Mouse (Mus musculus): ENCODE results near the gene Cbr2.
"Not testable (repeated sequence)": the region's sequence is repeated elsewhere in the genome, so short reads cannot be mapped to it uniquely, and the experiment has no call there.

The Cbr2 gene

DNA sequence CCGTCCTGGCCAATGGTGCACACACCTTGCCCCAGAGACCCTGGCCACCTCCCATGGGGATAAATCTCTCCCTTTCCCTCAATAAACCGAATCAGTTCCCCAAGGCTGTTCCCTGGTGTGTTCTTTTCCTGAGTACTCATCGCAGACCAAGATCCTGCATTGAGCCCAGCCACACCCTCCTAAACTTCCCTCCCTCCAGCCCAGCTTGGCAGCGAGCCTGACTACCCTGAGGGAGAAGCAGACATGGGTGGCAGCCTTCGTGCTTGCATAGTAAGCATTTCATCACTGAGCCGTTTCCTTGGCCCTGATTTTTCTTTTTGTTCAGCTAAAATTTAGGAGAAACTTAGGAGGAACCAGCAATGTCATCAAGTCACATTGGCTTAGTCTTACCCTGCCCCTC lies 1.6 kb upstream of the Cbr2 start:
- intact Hi-C loops (cut with DNase I), result no loop called here

DNA sequence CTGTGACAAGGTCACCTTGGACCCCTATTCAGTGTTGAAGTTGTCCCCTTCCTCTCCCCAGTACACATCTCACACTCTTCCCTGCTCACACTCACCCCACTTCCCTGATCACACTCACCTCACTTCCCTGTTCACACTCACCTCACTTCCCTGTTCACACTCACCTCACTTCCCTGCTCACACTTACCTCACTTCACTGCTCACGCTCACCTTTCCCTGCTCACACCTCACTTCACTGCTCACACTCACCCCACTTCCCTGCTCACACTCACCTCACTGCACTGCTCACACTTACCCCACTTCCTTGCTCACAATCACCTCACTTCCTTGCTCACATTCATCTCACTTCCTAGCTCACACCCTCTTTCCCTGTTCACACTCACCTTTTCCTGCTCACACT lies 519 bp downstream of the Cbr2 start:
- intact Hi-C loops (cut with DNase I), result no loop called here

DNA sequence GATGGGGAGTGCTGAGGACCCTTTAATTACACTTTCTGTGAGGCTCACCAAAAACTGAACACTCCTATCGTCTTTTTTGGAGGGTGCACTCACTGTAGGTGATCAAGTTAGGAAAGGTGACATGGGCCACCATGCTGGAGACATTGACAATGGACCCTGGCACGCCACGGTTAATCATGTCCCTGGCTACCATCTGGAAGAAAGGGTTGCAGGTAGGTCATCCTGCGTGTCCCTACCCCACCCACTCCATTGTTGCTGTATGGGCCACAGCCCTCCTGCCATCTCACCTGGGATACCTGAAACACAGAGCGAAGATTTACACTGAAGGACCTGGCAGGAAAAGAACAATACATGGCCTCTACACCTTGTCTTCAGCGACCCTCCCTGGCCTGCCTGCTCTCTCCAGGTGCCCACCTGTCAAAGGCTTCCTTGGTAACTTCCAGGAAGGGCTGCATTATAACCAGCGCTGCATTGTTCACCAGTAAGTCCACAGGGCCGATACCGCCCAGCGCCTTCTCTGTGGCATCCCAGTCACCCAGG lies 1.5 kb downstream of the Cbr2 start:
- intact Hi-C loops (cut with DNase I), result no loop called here

DNA sequence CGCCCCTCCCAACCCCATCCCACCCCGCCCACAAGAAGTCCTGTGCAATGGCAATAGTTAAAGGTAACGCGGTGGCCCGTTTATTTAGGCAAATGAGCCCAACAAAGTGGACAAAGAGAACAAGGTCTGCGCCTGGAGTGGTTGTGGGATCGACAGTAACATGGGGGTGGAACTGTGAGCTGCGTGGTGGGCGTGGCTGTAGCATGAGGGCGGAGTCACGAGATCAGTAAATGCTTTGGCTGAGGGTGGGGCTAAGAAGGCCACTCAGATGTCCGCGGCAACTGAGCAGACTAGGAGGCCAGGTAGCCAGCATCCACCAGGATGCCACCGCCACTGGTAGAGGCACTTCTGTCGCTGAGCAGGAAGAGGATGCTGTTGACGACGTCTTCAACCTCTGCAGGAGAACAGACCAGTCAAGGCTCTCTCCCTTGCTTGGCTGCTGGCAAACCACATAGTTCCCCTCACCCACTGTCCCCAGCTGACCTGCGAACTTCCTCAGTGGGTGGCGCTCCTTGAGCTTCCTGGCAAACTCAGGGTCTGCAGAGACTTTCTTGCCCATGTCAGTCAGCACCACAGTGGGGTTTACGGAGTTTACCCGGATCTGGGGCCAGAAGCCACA lies 2.4 kb downstream of the Cbr2 start:
- intact Hi-C loops (cut with DNase I), result not testable (repeated sequence)

DNA sequence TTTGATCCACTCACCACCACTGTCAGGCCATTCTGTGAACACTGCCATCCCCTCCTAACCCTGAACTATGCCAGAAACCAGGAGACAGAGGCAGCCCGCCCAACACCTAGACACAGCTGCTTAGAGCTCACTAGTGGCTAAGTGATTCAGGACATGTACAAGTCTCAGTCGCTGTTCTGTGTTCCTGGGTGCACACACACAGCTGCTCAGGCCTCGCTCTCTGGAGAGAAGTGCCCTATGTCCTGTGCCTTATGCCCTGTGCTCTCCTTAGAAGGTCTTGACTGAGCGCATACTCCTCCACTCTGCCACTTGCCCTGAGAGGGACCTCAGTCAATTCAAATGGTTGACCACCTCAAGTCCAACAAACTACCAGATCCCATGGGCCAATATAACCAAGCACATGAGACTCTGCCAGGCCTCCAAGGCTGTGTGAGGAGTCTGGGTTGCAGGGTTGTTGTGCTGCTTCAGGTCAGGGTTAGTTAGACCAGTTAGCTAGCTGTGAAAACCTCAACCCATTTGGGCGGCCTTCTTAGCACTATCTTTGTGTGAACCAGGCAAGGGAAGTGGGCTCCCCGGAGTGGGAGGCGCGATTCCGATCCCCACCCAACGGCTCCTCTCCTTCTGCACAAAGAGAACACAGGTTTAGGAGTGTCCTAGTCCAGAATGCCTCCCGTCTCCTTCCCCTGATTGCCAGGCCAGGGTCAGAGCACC lies 3.2 kb downstream of the Cbr2 start:
- intact Hi-C loops (cut with DNase I), result no loop called here

DNA sequence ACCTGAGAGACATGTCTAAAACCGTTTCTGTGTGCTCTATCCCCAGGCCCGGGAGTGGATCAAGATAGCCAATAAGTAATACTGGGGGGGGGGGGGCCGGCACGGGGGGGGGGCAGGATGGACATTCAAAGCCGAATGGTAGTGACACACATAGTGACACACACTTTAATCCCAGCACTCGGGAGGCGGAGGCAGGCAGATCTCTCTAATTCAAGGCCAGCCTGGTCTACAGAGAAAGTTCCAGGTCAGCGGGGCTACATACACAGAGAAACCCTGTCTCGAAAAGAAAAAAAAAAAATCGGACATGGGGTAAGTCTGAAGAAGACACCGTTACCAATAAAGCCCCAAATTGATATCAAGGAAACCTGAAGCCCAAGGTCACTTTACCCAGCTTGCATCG lies 4.3 kb downstream of the Cbr2 start:
- intact Hi-C loops (cut with DNase I), result no loop called here

DNA sequence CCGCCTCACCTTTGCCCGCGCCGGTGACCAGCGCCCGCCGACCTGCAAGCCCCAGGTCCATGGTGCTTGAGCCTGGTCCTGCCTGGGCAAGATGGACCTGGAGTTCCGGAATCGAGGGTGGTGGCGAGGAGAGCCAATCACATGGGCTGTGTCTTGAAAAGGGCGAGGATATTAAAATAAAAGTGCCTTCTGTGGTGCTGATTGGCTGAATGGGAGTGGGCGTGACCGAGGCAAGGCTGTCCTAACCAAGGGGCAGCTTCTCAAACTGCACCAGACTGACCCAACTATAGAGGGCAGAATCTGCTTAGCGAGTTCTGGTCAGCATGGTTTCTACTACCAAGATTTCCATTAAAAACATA lies 4.8 kb downstream of the Cbr2 start, which contains the start of gene Dcxr:
Gene Dcxr, minus strand, starts transcription at position 113 of the 359 bp plus-strand sequence.
- intact Hi-C loops (cut with DNase I), result no loop called here

DNA sequence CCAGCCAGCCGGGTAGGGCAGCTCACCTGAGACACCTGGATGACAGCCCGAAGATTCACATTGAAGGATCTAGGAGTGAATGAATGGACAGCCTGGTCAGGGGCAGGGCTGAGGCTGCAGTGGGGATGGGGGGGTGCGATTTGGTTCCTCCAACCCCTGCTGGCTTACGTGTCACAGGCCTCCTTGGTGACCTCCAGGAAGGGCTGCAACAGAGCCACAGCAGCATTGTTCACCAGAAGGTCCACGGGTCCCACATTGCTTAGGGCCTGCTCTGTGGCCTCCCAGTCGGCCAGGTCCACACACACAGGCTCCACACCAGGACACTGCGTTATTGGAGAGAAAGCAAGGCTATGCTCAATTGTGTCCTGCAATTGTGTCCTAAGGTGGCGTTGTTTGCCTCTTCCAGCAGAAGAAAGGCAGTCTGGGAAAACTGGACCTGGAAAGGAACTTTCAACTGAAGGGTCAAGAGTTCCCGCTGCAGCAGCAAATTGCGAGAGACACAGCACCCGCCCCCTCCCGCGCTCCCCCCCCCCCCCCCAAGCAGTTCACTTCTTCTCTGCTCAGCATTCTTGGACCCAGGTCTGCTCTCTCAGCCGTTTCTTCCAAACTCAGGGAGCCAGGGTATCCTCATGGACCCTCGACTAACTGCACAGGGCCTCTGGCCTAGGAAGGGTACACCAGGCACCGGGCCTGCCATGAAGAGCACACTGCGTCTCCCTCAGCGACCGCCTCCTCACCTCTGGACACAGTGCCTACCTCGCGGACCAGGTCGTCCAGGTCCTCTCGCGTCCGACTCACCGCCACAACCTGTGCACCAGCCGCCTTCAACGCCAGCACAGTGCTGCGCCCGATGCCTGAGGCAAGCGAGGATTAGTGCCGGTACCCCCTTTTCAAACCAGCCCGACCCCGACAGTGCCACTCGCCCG lies 5.4 kb downstream of the Cbr2 start:
- intact Hi-C loops (cut with DNase I), result no loop called here

DNA sequence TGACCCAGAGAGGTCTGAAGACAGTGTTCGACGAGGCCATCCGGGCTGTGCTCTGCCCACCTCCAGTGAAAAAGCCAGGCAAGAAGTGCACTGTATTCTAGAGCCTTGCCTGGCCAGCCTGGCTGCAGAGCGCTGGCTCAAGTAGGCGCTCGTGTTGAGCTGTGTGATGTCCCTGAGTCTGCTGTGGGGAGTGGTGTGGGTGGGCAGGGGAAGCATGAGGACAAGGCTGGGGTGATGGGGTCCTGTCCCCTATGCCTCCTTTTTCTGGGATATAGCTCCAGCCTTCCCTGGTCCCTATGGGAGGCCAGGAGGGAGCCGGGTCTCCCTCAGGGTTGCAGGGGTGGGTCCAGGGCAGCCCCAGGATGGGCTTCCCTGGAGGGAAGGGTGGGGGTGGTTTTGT lies 8.4 kb downstream of the Cbr2 start:
- intact Hi-C loops (cut with DNase I), result no loop called here

DNA sequence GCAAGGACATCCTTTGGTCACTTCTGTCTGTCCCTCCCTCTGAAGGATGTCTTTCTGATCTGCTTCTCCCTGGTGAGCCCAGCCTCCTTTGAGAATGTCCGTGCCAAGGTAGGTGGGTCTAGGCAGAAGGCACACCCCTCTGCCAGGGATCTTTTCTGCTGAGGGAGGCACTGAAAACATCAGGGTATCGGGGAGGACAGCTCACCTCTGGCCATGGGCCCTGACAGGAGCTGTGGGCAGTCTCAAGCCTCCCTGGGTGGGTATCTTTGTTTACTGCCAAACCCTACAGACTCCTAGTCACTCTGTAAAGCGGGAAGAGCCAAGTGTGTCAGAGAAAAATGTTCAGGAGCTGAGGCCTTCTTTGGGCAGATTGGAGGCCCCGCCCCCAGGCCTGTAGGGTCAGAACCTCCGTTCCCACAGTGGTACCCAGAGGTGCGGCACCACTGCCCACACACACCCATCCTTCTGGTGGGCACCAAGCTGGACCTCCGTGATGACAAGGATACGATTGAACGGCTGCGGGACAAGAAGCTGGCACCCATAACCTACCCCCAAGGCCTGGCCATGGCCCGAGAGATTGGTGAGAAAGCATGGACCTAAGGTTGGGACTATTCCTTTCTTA lies 9.0 kb downstream of the Cbr2 start:
- intact Hi-C loops (cut with DNase I), result no loop called here

DNA sequence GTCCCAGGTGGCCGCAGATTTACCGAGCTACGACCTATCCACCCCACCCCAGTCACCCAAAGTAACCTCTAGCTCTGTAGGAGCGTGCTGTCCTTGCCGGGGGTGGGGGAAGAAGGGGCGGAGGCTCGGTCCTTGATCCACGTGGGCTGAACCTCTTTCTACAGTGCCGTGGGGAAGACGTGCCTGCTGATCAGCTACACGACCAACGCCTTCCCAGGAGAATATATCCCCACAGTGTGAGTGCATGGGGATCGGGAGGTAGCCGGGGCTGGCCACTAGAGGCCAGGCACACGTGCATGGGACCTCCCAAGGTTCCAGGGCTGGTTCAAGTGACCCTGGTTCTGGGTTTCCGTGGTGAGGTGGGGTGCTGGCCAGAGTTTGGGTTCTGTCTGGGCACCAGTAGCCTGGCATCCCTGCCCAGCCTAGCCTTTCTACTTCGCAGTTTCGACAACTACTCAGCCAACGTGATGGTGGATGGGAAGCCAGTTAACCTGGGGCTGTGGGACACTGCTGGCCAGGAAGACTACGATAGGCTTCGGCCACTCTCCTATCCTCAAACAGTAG lies 9.8 kb downstream of the Cbr2 start:
- intact Hi-C loops (cut with DNase I), result no loop called here

DNA sequence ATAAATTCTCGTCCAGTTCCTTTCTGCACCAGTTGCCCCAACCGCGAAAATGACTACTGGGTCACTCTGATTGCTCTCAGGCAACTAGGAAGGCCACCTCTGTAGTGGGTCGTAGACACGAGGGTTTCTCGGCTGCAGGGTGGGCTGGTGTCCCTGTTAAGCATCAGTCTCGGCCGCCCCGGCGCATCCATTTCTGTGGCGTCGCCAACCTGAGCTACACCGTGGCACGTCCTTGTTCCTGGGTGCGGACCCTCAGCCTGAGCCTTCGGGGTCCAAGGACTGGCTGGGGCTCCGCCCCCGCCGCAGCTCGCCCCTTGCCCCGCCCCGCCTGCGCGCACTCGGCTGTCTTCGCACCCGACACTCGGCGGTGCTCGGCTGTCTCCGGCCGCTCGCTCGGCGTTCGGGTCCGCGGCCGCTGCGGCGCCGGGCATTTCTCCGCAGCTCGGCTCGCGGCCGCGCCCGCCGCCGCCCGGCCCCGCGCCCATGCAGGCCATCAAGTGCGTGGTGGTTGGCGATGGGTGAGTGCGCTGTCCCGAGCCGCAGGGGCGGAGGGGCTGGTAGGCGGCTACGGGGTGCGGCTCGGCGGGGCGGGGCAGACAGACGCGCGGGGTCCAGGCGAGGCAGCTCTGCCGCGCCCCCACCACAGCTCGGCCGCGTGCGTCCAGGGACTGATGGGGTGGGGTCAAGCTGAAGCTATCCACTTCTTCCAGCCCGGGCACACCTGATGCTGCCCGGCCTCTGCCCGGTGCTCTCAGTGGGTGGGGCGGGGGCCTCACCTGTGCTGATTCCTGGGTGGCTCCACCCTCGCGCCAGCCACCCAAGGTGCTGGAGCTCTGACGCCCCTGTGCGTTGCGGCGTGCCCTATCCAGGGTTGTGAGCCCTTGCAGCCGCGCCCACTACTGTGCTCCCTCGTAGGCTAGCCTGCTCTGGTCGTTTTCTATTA lies 10.5 kb downstream of the Cbr2 start, which contains the start of gene Rac3:
Gene Rac3, plus strand, starts transcription at position 347 of the 943 bp plus-strand sequence.
- intact Hi-C loops (cut with DNase I), result loop anchor here (1.0 kb wide), 1 partner anchor 55 kb away; no protein-coding TSS in a partner anchor

DNA sequence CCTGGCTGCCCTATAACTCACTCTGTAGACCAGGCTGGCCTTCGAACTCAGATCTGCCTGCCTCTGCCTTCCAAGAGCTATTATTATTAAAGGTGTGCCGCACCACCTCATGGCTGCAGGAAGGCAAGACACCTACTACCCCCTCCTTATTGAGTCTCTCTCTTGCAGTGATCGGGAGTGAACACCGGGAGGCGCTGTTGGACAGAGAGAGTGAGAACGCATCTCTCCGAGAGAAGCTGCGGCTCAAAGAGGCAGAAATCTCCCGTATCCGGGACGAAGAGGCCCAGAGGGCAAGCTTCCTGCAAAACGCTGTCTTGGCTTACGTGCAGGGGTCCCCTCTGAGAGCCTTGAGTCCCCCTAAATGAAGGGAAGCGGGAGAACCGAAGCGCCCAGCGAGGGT lies 11.5 kb downstream of the Cbr2 start:
- intact Hi-C loops (cut with DNase I), result no loop called here

DNA sequence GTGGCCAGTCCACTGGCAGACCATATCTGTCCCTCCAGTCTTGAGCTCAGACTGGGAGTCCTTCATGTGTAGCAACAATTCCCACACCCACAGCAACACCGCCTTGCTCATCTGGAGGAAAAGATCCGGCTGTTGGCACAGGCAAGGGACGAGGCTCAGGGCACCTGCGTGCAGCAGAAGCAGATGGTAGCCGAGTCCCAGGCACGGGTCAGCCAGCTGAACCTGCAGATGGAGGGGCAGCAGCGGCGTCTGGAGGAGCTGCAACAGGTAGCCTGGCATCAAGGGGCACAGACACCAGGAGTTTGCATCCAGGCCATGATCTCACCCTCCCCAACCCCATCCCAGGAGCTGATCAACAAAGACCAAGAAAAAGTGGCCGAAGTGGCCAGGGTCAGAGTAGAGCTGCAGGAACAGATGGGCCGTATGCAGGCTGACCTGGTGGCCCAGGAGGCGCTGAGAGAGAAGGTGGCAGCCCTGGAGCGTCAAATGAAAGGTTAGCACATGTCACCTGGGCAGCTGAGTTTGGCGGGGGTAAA lies 12.0 kb downstream of the Cbr2 start:
- intact Hi-C loops (cut with DNase I), result loop anchor here (10.0 kb wide), 1 partner anchor 185 kb away; no protein-coding TSS in a partner anchor

DNA sequence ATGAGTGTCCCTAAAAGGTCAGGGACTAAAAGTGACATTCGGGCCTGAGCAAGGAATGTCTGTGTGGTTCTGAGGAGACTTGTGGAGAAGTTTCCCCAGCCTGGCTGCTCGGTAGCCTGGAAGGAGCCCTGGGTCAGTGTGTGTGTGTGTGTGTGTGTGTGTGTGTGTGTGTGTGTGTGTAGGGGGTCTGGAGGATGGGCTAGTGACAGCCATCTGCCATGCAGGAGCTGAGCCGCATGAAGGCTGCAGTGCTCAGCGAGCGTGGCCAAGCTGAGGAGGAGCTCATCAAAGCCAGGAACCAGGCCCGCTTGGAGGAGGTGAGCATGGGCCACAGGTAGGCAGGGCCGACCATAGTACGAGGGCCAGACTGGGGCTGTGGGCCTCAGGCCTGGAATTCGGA lies 12.7 kb downstream of the Cbr2 start:
- intact Hi-C loops (cut with DNase I), result loop anchor here (10.0 kb wide), 1 partner anchor 186 kb away; no protein-coding TSS in a partner anchor

DNA sequence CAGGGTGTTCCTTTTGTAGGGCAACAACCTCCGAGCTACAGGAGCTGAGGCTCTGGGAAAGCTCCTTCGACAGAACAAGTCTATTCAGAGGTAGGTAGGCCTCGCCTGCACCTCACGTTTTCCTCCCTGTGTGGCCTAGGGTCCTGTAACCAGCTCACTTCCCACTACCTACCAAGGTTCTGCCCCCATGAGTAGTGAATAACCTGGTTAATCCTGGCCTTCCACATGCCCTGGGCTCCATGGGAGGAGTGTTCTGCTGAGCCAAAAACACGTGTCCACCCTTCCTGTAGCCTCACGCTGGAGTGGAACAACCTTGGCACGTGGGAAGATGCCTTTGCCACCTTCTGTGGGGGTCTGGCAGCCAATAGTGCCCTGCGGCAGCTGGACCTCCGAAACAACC lies 16.8 kb downstream of the Cbr2 start:
- intact Hi-C loops (cut with DNase I), result loop anchor here (10.0 kb wide), 1 partner anchor 190 kb away; no protein-coding TSS in a partner anchor

DNA sequence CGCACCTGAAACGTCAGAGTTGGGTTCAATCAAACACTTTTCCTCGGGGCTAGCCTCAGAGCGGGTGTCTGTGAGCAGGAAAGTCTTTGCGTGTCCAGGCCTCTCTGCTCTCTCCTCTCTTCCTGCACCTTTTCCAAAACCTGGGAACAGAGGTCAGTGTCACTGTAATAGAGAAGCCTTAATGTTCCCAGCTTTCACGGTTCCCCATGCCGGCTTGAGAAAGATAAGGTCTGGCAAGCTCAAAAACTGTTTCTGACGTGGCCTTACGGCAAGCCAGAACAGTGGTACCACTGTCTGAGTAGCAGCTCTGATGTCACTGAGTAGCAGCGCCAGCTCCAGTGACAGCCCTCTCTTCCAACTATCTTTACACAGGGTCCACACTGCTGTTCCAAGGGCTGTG lies 17.4 kb downstream of the Cbr2 start:
- intact Hi-C loops (cut with DNase I), result loop anchor here (10.0 kb wide), 1 partner anchor 190 kb away; no protein-coding TSS in a partner anchor

DNA sequence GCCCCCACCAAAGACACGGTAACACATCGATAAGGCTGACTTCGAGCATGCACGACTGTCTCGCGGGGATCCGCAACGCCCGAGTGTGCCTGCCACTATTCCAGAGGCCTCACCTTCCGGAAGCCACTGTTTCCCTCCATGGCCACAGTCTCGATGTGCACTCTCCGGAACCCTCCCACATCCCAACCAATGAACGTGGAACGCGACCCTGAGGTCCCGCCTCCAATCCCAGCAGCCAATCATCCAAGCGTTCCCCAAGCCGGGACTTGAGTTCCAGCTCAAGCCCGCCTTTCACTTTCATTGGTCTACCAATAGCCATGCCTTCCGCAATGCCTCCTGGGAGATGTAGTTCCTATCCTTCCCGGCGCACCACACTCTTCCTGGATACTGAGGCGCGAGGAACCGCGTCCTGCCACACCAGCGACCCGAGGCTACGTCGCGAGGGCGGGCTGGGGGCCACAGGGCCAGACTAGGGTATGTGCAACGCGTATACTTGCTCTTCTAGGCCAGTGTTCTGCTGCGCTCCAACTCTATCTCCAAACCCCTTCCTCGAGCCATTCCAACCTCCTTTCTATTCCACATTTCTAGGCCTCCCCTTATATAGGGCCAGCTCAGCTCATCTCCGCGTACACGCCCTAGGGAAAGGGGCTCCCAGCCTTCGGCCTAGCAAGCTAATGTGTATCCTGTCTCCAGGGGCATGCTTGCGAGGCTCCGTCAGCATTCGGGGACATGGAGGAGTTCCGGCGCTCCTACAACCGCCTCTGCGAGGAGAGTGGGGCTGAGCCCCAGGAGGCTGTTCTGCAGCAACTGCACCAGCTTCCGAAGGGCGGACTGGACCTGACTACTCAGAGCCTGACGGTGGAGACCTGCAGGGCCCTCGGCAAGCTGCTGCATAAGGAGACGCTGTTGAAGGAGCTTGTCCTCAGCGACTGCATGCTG lies 18.1 kb downstream of the Cbr2 start, which contains the start of the genes Cenpx and Lrrc45:
Gene Cenpx, minus strand, starts transcription at position 159 of the 939 bp plus-strand sequence.
Gene Lrrc45, plus strand, starts transcription at position 346 of the 939 bp plus-strand sequence.
- intact Hi-C loops (cut with DNase I), result loop anchor here (2.0 to 10.0 kb wide), 3 partner anchors 55 to 191 kb away; partner anchors contain the start of gene Sirt7
